In genomic region chr12:104507911-104508310, GRCm38 (mm10) we compare ENCODE assay signal across 36 mouse cellular contexts. TPM values are rescaled to one million over a fixed set of nuclear protein-coding genes. Genes with fewer than 3 reads are reported as not detected.
"Had no signal": no experiment of that assay in that cellular context is flagged by ENCODE, and none has a peak within 500 bp of the region (broad histone marks: within the 10 kb centered on the region; RNA-seq: fewer than 3 reads in every experiment).

No protein-coding gene starts in this region.

- H3K27ac ChIP-seq: heart, adult 2 months; heart, embryonic 13.5 days; heart, embryonic 15.5 days; hindbrain, embryonic 12.5 days; hindbrain, embryonic 14.5 days; intestine, embryonic 15.5 days; kidney, embryonic 15.5 days; kidney, postnatal 0 days; layer of hippocampus, adult 2 months; left cerebral cortex, adult 2 months; limb, embryonic 10.5 days; limb, embryonic 12.5 days; liver, embryonic 12.5 days; liver, embryonic 14.5 days had no signal

- H3K4me3 ChIP-seq: heart, adult 2 months; heart, embryonic 13.5 days; heart, embryonic 15.5 days; hindbrain, embryonic 12.5 days; intestine, embryonic 15.5 days; kidney, embryonic 15.5 days; layer of hippocampus, adult 2 months; left cerebral cortex, adult 2 months; limb, embryonic 10.5 days; limb, embryonic 12.5 days; liver, embryonic 12.5 days had no signal

- ATAC-seq: hindbrain, embryonic 16.5 days; inflammation-experienced regulatory T-cells, adult 6 months; intestine, embryonic 15.5 days; intestine, postnatal 0 days; liver, embryonic 12.5 days had no signal

- H3K4me1 ChIP-seq: heart, embryonic 13.5 days; heart, embryonic 15.5 days; intestine, embryonic 15.5 days; liver, embryonic 12.5 days had no signal

- H3K27me3 ChIP-seq: hindbrain, embryonic 12.5 days; kidney, embryonic 15.5 days had no signal

- H3K36me3 ChIP-seq: heart, embryonic 13.5 days; heart, embryonic 15.5 days; hindbrain, embryonic 12.5 days; intestine, embryonic 15.5 days; kidney, embryonic 15.5 days; limb, embryonic 10.5 days; limb, embryonic 12.5 days; liver, embryonic 12.5 days had no signal

- H3K4me2 ChIP-seq: heart, embryonic 11.5 days; heart, embryonic 13.5 days; heart, embryonic 15.5 days; hindbrain, embryonic 12.5 days; hindbrain, embryonic 14.5 days; intestine, embryonic 15.5 days; kidney, embryonic 15.5 days; limb, embryonic 12.5 days; liver, embryonic 12.5 days had no signal

- DNase-seq: gastrocnemius, postnatal 14 days; gastrocnemius, postnatal 36 days; heart, adult 11 months; heart, adult 2 months; heart, postnatal 14 days; heart, postnatal 36 days; kidney, adult 2 months; kidney, adult 9 months; kidney, postnatal 14 days; kidney, postnatal 36 days had no signal

- H3K9me3 ChIP-seq: heart, embryonic 13.5 days; heart, embryonic 15.5 days; hindbrain, embryonic 12.5 days; intestine, embryonic 15.5 days; kidney, embryonic 15.5 days; limb, embryonic 10.5 days; limb, embryonic 12.5 days; liver, embryonic 12.5 days had no signal

- H3K9ac ChIP-seq: heart, embryonic 13.5 days; heart, embryonic 15.5 days; hindbrain, embryonic 12.5 days; hindbrain, embryonic 14.5 days; intestine, embryonic 15.5 days; kidney, embryonic 15.5 days; limb, embryonic 12.5 days; liver, embryonic 12.5 days; liver, embryonic 14.5 days had no signal

RNA-seq across cellular contexts. Expression of gene Gsc, which starts 34.8 kb away (rescaled TPM):
- total RNA-seq: gastrocnemius, adult 18-20 months; gastrocnemius, adult 8-10 months; gastrocnemius, postnatal 36 days; heart, adult 2 months; heart, postnatal 14 days; heart, postnatal 36 days; hematopoietic stem cell, adult 5-6 weeks; layer of hippocampus, adult 2 months; layer of hippocampus, postnatal 10 days; layer of hippocampus, postnatal 25 days; left cerebral cortex, adult 2 months; left cerebral cortex, postnatal 14 days; left cerebral cortex, postnatal 36 days; liver, adult 2 months had no signal
- polyA plus RNA-seq: heart, postnatal 0 days; hindbrain, embryonic 14.5 days; inflammation-experienced regulatory T-cells, adult 6 months; intestine, postnatal 0 days; kidney, adult 2 months; kidney, embryonic 15.5 days; kidney, postnatal 0 days; liver, adult 2 months; liver, embryonic 12.5 days had no signal
